Mouse (Mus musculus): ENCODE measurements around the gene Thsd4. TPM values are rescaled to one million over a fixed set of nuclear protein-coding genes. Genes with fewer than 3 reads are reported as not detected.

Thsd4 gene
- polyA plus RNA-seq, 1 experiment = 0.65 TPM

- TF ChIP-seq FLI1 (IDR thresholded peaks at IDR 0.05; ENCODE audit: low read length) (no peak), GATA1 (IDR thresholded peaks at IDR 0.05; ENCODE audit: borderline replicate concordance, low read length) (no peak)
- no peak overlapping the region for H3K4me3 ChIP-seq (replicated peaks)
- peaks cover 4% of the 10 kb centered on the region for H3K27me3 ChIP-seq (replicated peaks)
- no peaks in the 10 kb centered on the region for H3K36me3 ChIP-seq (replicated peaks; ENCODE audit: low read length)
- peaks cover 6% of the 10 kb centered on the region; the same call in 1 of the 2 replicates for H3K9me3 ChIP-seq
- peaks cover 5% of the 10 kb centered on the region for H3K4me1 ChIP-seq
Measured at GRCm38 (mm10) chr9:60373161-60373737, 148.6 kb downstream of the Thsd4 start.

GRCm38 (mm10) chr9:60368516-60368915, 153.3 kb downstream of the Thsd4 start:
- no peaks in the 10 kb centered on the region for H3K36me3 ChIP-seq (replicated peaks; ENCODE audit: low read length)
- no peak overlapping the region for H3K4me3 ChIP-seq (replicated peaks)
- TF ChIP-seq FLI1 (IDR thresholded peaks at IDR 0.05; ENCODE audit: low read length) (no peak), GATA1 (IDR thresholded peaks at IDR 0.05; ENCODE audit: borderline replicate concordance, low read length) (no peak)
- H3K9me3 ChIP-seq = peaks cover 6% of the 10 kb centered on the region; the same call in 1 of the 2 replicates
- peaks cover 16% of the 10 kb centered on the region for H3K4me1 ChIP-seq
- peaks cover 8% of the 10 kb centered on the region for H3K27me3 ChIP-seq (replicated peaks)

- no peak overlapping the region for H3K4me3 ChIP-seq (replicated peaks)
- no peaks in the 10 kb centered on the region for H3K36me3 ChIP-seq (replicated peaks; ENCODE audit: low read length)
- H3K4me1 ChIP-seq = peaks cover 16% of the 10 kb centered on the region
- peaks cover 8% of the 10 kb centered on the region for H3K27me3 ChIP-seq (replicated peaks)
- peaks cover 6% of the 10 kb centered on the region; the same call in 1 of the 2 replicates for H3K9me3 ChIP-seq
- TF ChIP-seq FLI1 (IDR thresholded peaks at IDR 0.05; ENCODE audit: low read length) = no peak
- TF ChIP-seq GATA1 (IDR thresholded peaks at IDR 0.05; ENCODE audit: borderline replicate concordance, low read length) = no peak
Measured at GRCm38 (mm10) chr9:60367617-60368305, 154.1 kb downstream of the Thsd4 start.

- no peak overlapping the region for H3K4me3 ChIP-seq (replicated peaks)
- TF ChIP-seq GATA1 (IDR thresholded peaks at IDR 0.05; ENCODE audit: borderline replicate concordance, low read length) (no peak), FLI1 (IDR thresholded peaks at IDR 0.05; ENCODE audit: low read length) (no peak)
- no peaks in the 10 kb centered on the region for H3K9me3 ChIP-seq
- peaks cover 16% of the 10 kb centered on the region for H3K4me1 ChIP-seq
- H3K27me3 ChIP-seq (replicated peaks) = peaks cover 8% of the 10 kb centered on the region
- H3K36me3 ChIP-seq (replicated peaks; ENCODE audit: low read length) = no peaks in the 10 kb centered on the region
Measured at GRCm38 (mm10) chr9:60364166-60364781, 157.6 kb downstream of the Thsd4 start.

GRCm38 (mm10) chr9:60352351-60352750, 169.5 kb downstream of the Thsd4 start:
- TF ChIP-seq FLI1 (IDR thresholded peaks at IDR 0.05; ENCODE audit: low read length) (no peak), GATA1 (IDR thresholded peaks at IDR 0.05; ENCODE audit: borderline replicate concordance, low read length) (no peak)
- H3K4me1 ChIP-seq = no peaks in the 10 kb centered on the region
- no peak overlapping the region for H3K4me3 ChIP-seq (replicated peaks)
- no peaks in the 10 kb centered on the region for H3K36me3 ChIP-seq (replicated peaks; ENCODE audit: low read length)
- H3K27me3 ChIP-seq (replicated peaks) = peaks cover 6% of the 10 kb centered on the region
- H3K9me3 ChIP-seq = no peaks in the 10 kb centered on the region

GRCm38 (mm10) chr9:60351153-60351552, 170.7 kb downstream of the Thsd4 start:
- H3K4me3 ChIP-seq (replicated peaks) = no peak overlapping the region
- no peak for TF ChIP-seq FLI1 (IDR thresholded peaks at IDR 0.05; ENCODE audit: low read length)
- H3K36me3 ChIP-seq (replicated peaks; ENCODE audit: low read length) = no peaks in the 10 kb centered on the region
- H3K27me3 ChIP-seq (replicated peaks) = peaks cover 6% of the 10 kb centered on the region
- no peaks in the 10 kb centered on the region for H3K9me3 ChIP-seq
- no peaks in the 10 kb centered on the region for H3K4me1 ChIP-seq

GRCm38 (mm10) chr9:60336147-60336546, 185.7 kb downstream of the Thsd4 start:
- no peak overlapping the region for H3K4me3 ChIP-seq (replicated peaks)

GRCm38 (mm10) chr9:60335455-60335854, 186.4 kb downstream of the Thsd4 start:
- no peaks in the 10 kb centered on the region for H3K27me3 ChIP-seq (replicated peaks)
- no peak overlapping the region for H3K4me3 ChIP-seq (replicated peaks)
- H3K36me3 ChIP-seq (replicated peaks; ENCODE audit: low read length) = no peaks in the 10 kb centered on the region
- no peaks in the 10 kb centered on the region; the same call in 1 of the 2 replicates for H3K9me3 ChIP-seq
- no peak for TF ChIP-seq GATA1 (IDR thresholded peaks at IDR 0.05; ENCODE audit: borderline replicate concordance, low read length)
- TF ChIP-seq FLI1 (IDR thresholded peaks at IDR 0.05; ENCODE audit: low read length) = no peak
- H3K4me1 ChIP-seq = no peaks in the 10 kb centered on the region

More at GRCm38 (mm10) chr9:60336147-60336546, 185.7 kb downstream of the Thsd4 start:
- H3K4me1 ChIP-seq = no peaks in the 10 kb centered on the region
- H3K36me3 ChIP-seq (replicated peaks; ENCODE audit: low read length) = no peaks in the 10 kb centered on the region
- TF ChIP-seq GATA1 (IDR thresholded peaks at IDR 0.05; ENCODE audit: borderline replicate concordance, low read length) (no peak), FLI1 (IDR thresholded peaks at IDR 0.05; ENCODE audit: low read length) (no peak)
- no peaks in the 10 kb centered on the region; the same call in 1 of the 2 replicates for H3K9me3 ChIP-seq
- H3K27me3 ChIP-seq (replicated peaks) = peaks cover under 1% of the 10 kb centered on the region

- Histone ChIP-seq H3K4me3 (replicated peaks) (no peak overlapping the region), H3K9me3 (no peaks in the 10 kb centered on the region; the same call in 1 of the 2 replicates), H3K4me1 (no peaks in the 10 kb centered on the region), H3K36me3 (replicated peaks; ENCODE audit: low read length) (no peaks in the 10 kb centered on the region), H3K27me3 (replicated peaks) (peaks cover 9% of the 10 kb centered on the region)
- no peak for TF ChIP-seq FLI1 (IDR thresholded peaks at IDR 0.05; ENCODE audit: low read length)
- TF ChIP-seq GATA1 (IDR thresholded peaks at IDR 0.05; ENCODE audit: borderline replicate concordance, low read length) = no peak
Measured at GRCm38 (mm10) chr9:60329911-60330310, 191.9 kb downstream of the Thsd4 start.

- H3K4me1 ChIP-seq = peaks cover 8% of the 10 kb centered on the region
- no peaks in the 10 kb centered on the region for H3K36me3 ChIP-seq (replicated peaks; ENCODE audit: low read length)
- TF ChIP-seq FLI1 (IDR thresholded peaks at IDR 0.05; ENCODE audit: low read length) = no peak
- no peak for TF ChIP-seq GATA1 (IDR thresholded peaks at IDR 0.05; ENCODE audit: borderline replicate concordance, low read length)
- no peak overlapping the region for H3K4me3 ChIP-seq (replicated peaks)
- H3K9me3 ChIP-seq = no peaks in the 10 kb centered on the region
- H3K27me3 ChIP-seq (replicated peaks) = peaks cover 11% of the 10 kb centered on the region
Measured at GRCm38 (mm10) chr9:60324716-60325115, 197.1 kb downstream of the Thsd4 start.
